Mouse (Mus musculus): ENCODE measurements around the gene Inhbc.
A peak's percentile ranks its signal among the peaks of the same experiment; 100 is the strongest.

Gene Inhbc

DNA sequence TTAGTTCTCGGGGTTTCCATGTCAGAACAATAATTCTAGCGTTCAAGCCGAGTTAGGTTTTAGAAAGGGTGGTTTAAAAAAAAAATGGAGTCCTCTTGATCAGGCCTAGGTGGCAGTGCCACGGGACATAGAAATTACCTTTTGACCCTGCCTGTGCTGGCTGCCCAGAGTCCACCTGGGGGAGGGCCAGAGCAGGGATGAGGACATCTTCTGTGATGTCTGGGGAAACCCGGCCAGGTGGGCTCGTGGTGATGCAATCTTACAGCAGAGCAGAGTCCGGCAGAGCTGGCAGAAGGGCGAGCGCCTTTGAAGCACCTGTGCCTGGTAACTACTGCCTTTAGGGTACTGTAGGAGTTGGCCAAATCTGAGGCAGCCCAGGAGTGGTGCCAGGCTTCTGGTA, 18.0 kb downstream of the Inhbc start:
- DNase-seq (ENCODE audit: low read depth, low spot score), result no peak

DNA sequence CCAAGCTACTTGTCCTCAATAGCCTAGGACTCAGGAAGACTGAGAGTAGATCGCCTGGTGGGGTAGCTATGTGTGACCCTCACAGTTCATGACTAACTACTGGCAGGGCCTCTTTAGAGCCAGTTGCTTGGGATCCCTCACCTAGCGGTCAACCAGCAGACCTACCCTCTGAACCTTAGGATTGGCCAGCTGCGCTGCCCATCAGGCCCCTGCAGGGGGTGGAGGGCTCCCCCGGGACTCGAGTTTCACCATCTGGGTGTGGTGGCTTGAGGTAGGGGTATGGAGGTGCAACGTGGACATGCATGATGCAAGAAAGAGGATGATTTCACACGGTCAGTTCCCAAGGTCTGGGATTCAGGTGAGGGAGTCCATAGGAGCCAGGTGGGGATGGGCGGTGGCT, 18.5 kb downstream of the Inhbc start:
- no peak for DNase-seq (ENCODE audit: low read depth, low spot score)

DNA sequence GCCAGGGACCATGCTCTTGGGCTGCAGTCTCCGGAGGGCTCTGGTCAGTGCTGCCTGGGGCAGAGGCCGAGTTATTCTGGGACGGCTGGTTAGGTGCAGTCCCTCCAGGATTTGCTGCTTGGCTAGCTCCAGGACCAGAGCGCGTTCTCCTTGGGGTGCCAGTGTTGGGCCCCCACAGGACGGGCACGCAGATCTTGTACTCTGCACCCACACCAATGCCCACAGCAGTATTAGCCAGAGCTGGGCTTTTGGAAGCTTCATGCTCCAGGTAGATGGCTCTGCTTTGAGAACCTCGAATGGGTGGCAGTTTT, 19.0 kb downstream of the Inhbc start:
- DNase-seq (ENCODE audit: low read depth, low spot score), result no peak

DNA sequence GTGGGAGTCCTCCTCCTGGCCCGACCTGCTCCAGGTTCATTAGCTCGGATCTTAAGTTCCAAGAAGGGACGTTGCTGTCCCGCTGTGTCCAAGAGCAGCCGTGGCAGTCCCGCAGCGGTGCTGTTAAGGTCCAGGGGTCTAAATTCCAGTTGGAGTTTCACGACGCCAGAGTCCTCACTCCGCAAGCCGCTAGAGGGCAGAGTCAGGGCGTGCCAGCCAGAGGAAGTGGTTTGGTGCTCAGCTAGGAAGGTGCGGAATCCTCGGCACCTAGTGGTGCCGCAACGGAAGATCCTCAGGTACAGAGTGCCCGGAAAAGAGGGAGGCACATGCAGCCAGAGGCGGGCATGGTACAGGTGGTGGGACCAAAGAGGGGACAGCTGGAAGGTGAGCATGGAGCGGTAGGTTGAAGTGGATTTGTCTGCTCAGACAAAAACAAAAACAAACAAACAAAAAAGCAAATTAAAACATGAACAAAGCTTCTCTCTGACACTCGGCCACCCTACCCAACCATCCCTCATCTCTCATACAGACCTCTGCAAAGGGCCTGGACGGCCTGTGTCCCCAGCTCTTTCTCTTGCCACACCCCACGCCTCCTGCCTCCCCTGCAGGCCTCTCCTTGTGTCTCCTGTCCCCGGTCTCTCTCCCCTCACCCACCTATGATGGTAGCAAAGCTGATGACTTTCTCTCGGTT, 19.5 kb downstream of the Inhbc start:
- DNase-seq (ENCODE audit: low read depth, low spot score), result peak; percentile 82

DNA sequence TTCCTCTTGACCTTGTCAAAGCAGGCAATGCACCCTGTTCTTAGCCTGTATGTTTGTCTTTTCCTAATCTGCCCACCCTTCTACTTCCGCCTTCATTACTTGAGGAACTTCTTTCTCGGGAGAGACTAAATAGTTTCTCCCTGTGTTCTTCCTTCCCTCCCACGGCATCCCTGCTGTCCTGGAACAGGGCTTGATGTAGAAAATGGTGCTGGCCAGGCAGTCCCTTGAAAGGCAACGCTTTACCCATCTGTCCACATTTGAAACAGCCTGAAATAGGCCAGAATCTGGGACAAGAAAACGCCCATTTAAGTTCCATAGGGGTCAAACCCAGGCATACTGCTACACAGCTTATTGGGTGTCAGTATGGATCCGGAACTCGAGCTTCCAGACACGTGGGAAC, 20.4 kb downstream of the Inhbc start:
- no peak for DNase-seq (ENCODE audit: low read depth, low spot score)

DNA sequence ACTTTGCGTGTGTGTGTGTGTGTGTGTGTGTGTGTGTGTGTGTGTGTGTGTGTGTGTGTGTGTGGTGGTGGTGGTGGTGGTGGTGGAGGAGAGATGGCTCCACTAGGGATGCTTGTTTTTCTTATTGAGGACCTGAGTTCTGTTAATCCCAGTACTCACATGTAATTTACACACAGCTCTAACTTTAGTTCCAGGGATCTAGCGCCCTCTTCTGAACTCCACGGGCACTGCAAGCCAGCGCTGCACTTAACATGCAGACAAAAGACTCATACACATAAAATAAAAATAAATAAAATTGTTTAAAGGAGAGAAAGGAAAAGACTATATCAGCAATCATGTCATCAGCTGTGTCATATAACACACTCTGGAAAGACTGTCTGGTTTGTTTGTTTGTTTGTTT, 21.3 kb downstream of the Inhbc start:
- no peak for DNase-seq (ENCODE audit: low read depth, low spot score)

DNA sequence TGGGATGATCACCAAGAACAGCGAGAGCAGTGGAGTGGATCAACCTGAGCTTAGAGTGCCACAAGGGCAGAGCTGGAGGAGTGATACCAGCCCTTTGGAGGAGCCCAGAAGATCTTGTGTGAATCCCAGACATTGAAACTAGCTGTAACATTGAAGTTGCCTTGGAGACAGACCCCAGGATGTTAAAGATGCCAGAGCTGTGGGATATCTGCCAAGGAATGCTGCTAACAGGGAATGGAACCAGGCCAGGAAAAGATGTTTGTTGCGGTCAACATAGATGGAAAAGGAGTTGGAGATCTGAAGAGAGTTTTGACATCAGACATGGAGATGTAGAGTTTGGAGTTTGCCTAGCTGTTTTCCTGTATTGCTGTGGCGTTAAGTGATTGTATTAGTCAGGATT, 24.1 kb downstream of the Inhbc start:
- DNase-seq (ENCODE audit: low read depth, low spot score), result no peak

DNA sequence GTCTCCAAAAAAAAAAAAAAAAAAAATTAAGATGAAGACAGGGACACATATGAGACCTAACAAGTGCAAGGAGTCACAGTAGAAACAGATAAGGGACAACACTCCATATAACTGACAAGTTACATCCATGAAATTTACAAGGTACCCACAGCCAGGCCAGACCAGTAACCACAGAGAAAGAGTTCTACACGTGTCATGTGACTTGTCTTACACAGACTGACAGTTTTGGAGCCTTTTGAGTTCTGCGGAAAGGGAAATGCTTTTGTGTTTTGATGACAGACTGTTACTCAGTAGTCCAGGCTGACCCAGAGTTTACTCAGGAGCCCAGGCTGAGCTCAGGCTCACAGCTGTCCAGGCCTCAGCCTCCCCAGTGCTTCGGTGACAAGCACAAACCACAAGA, 27.2 kb downstream of the Inhbc start:
- DNase-seq (ENCODE audit: low read depth, low spot score), result no peak

GRCm38 (mm10) chr10:127341891-127342639, 28.2 kb downstream of the Inhbc start, which contains the start of gene Gli1:
Gene Gli1, minus strand, starts transcription at chr10:127341974.
- DNase-seq (ENCODE audit: low read depth, low spot score), result peak; percentile 84

DNA sequence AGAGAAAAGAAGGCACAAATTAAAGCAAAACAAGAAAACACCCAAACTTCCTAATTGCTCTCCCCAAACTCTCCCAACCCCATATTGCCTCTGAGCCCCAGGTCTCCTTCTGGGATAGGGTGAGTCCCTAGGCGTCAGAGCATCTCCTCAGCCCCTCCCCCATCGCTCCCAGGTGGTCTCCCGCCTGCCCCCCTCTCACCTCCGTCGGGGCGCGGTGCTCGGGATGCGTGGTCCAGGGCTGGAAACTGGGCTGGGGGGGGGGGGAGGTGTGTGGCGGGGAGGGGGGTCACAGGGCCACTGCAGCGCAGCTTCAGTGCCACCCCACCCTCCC, 28.9 kb downstream of the Inhbc start:
- DNase-seq (ENCODE audit: low read depth, low spot score), result no peak

GRCm38 (mm10) chr10:127340577-127341359, 29.5 kb downstream of the Inhbc start:
- DNase-seq (ENCODE audit: low read depth, low spot score), result peak; percentile 18

DNA sequence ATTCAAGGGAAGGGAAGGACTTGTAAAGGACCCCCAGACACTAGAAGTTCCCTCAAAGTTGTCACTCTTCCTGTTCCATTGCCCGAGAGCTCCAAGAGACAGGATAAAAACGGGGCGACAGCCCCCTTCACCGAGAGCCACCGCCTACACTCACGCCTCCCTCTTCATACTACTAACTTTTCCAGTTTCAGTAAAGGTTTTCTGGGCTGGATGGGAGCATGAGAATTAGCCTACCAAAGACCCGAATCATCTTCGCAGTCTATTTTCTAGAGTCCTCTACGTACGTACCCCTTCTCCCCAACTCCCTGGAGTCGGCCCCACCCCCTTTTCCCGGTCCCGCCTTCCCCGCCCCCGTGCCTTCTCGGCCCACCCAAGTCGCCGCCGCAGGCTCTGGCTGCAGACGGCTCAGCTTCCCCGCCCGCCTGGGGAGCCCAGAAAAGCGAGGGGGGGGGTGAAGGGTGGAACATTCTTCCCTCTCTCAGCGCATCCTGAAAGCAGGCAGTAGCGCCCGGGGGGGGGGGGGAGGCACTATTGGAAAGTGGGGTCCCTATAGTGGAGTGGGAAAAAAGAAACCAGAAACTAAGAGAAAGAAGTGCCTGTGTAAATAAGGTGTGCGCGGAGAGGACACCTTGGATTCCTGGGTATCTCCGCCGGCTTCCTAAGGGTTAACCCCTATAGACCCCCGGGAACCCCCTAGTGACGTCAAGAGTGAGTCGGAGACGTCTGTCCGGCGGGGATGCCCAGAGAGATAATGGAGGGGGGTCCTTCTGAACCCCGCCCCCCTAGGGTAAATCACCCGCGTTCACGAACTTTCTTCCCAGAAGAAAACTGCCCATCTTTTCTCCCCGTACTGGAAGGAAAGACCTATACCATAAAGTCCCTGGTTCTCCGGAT, 30.3 kb downstream of the Inhbc start:
- peak; percentile 43 for DNase-seq (ENCODE audit: low read depth, low spot score)

- peak; percentile 90 for DNase-seq (ENCODE audit: low read depth, low spot score)
These were observed 31.1 kb downstream of the Inhbc start for GRCm38 (mm10) chr10:127338930-127339682.

DNA sequence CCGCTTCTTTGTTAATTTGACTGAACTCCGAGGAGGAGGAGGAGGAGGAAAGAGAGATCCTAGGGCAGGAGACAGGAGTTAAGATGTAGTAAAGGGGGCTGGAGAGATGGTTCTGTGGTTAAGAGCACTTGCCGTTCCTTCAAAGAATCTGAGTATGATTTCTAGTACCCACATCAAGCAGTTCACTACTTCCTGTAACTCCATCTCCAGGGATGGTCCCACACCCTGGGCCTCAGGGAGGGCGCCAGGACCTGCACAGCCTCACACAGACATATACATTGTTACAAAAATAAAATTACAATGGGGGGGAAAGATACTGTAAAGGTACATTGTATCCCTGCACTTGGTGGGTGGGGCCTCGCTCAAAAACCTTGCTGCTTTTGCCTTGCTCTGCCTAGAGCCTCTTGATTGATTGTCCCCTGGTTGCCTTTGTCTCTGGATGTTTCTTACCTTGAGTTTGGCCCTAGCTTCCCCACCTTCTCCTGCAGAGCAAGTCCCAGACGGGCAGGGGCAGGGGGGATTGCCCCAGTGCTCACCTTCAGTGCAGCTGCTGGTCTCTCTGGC, 32.6 kb downstream of the Inhbc start:
- DNase-seq (ENCODE audit: low read depth, low spot score), result peak; percentile 58

DNA sequence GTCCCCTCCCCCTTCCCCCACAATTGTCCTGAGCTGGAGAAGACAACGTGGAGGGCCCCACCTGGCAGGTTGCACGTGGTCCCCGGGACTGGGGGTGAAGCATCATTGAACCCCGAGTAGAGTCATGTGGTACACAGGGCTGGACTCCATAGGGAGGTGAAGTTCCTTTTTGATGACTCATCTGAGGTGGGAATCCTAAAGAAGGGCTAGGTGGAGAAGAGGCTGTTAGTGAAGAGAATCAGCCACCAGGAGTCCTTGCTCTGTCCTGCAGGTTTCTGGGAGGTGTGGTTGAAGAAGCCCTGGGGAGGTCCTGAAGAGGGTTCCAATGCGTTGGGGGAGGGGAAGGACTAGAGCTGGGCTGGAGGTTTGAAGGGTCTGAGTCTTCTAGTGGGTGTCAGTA, 33.3 kb downstream of the Inhbc start:
- no peak for DNase-seq (ENCODE audit: low read depth, low spot score)

- no peak for DNase-seq (ENCODE audit: low read depth, low spot score)
These were observed 35.0 kb downstream of the Inhbc start for GRCm38 (mm10) chr10:127335271-127335670.

GRCm38 (mm10) chr10:127333152-127333551, 37.1 kb downstream of the Inhbc start:
- peak; percentile 49 for DNase-seq (ENCODE audit: low read depth, low spot score)

GRCm38 (mm10) chr10:127332211-127332874, 37.9 kb downstream of the Inhbc start:
- peak; percentile 39 for DNase-seq (ENCODE audit: low read depth, low spot score)

- no peak for DNase-seq (ENCODE audit: low read depth, low spot score)
These were observed 40.0 kb downstream of the Inhbc start for GRCm38 (mm10) chr10:127330212-127330611.

Data from CD4-positive helper T cell, adult 2 months (primary cell).